Mouse (Mus musculus) brain, embryonic 14.5 days (tissue): ENCODE measurements at regions not wholly inside any gene's neighbourhood (a gene's known extent, or its start where the extent isn't known, plus 50 kb on each side); places are given as distances from the start of the nearest gene placed in this dataset.

ENCODE experiments used
- DNase-seq: peaks from one replicate; pipeline ENCODE4 v3.0.0-alpha.2; 2011; ENCODE audit warnings: low read depth
- CTCF ChIP-seq: fragments of 200-500 bp; IDR thresholded peaks from 2 replicates; pipeline ENCODE4 v1.5.1; 2012; ENCODE audit warnings: inconsistent platforms, mild to moderate bottlenecking, moderate library complexity, borderline replicate concordance; ENCODE audit not compliant: insufficient read depth, insufficient read length; ENCODE audit errors: extremely low read depth
- POLR2A ChIP-seq: fragments of 200-500 bp; IDR thresholded peaks from 2 replicates; pipeline ENCODE4 v1.6.1; 2012; ENCODE audit warnings: mild to moderate bottlenecking, inconsistent platforms, borderline replicate concordance; ENCODE audit not compliant: poor library complexity, insufficient read depth, insufficient read length, severe bottlenecking; ENCODE audit errors: extremely low read depth

DNA sequence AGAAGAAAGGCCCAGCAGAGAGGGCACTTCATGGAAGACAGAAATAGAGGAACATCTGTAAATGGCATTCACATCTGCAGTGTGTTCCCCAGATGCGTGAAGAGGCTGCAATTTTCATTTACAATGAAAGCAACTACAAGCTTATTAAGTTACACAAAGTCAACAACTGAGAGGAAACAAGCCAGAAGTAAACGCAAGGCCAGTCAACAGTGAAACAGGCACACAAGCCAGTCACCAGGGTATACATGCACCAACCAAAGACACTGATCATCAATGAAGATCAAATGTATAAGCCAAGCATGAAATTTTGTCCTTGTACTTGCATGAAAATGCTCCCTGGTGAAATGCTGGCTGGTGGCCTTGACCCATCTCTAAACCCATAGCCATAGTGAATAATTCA lies 84.4 kb upstream of the Tmtc1 start:
- no peak for TF ChIP-seq POLR2A
- no peak for TF ChIP-seq CTCF
- no peak for DNase-seq

DNA sequence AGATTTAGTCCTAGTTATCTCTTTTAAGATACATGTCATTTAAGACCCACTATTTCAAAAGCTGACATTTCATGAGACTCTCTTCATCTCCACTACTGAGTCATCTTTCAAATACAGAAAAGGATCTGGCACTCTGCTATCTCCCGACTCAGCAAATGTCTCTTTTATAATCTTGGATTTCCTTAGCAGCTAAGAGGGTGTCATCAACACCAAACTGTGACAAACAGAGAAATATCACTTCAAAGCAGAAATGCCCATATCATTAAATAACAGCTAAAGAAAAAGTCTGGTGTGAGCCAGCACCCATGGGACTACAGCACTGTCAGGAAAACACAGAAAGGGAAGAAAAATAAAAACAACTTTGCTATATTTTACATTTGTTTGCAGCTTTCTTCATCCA lies 78.7 kb upstream of the Tmtc1 start:
- no peak for DNase-seq
- no peak for TF ChIP-seq CTCF
- no peak for TF ChIP-seq POLR2A

DNA sequence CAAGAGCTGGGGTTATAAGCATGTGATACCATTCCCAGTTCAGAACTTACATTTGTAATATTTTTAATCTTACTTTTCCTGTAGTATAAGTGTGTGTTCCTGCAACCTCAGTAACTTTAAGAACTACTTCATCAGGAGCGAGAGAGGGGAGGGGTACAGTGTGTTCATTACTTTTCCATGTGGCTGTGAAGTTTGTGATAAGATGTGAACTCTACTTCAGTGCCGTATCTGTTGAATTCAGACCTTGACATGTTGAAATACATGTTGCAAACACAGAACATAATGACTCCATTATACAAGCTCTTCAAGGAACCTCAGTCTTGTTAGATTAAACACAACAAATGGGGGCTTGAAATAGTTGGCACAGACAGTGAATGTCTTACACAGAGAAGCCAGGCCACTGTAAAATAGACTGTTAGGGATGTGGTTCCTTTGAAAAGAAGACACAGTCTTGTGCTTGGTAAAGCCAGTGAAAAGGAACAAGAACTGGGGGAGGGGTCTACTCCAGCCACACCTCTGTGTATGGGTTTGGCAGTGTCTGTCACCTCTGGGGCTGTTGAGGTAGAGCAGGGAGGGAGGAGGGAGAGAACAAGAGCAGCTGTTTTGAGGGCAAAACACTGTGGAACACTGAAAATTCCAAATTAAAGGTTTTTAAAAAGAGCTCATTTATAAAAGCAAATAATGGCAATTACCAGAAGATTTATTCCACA lies 73.5 kb upstream of the Tmtc1 start:
- TF ChIP-seq CTCF (no peak), POLR2A (no peak)
- no peak for DNase-seq

DNA sequence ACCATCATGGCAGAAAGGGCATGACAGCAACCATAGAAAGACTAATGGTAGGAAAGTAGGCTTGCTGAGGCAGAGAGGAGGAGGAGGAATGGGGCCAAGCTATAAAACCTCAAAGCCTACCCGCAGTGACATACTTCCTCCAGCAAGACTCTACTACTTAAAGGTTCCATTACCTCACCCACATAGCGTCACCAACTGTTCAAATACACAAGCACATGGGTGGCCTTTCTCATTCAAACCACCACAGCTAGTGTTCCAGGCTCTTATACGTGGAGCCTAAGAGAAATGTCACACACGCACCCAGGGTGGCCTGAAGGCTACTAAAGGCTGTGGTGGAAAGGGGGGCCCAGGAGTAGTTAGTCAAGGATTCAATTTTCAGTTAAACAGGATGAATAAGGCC lies 72.5 kb upstream of the Tmtc1 start:
- no peak for DNase-seq
- TF ChIP-seq POLR2A (no peak), CTCF (no peak)

DNA sequence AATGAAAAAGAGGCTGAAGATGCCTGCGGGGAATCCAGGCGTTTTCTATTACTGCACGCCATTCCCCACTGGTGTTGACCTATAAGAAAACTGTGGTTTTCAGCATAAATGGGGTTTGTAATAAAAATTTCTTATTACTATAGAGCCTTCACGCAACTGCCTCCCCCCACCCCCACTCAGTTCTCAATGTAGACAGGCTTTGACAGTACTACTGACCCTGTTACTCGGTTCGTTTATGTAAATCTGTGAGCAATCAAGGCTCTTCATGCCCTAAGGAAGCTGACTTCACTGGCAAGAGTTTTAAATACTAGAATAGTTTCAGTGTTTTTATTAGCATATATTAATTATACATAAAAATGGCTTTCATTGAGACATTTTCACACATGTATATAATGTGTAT lies 70.9 kb upstream of the Tmtc1 start:
- DNase-seq = no peak
- TF ChIP-seq POLR2A = no peak
- no peak for TF ChIP-seq CTCF

DNA sequence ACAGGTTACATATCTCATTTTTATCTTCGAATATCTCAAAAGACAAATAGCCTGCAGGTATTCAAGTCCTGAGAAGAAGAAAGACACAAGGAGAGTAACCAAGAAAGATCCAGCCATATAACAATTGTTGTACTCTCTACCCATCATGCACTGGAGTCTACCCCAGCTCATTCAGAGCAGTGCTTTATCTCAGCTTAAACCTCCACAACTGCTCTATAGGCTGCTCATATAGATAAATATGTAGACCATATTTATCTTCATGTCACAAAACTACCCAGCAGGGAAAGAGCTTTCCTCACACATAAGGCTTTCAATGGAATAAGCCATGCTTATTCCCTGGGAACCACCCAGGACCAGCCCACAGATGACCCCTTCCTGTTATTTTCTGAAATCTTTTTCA lies 70.5 kb upstream of the Tmtc1 start:
- no peak for TF ChIP-seq POLR2A
- no peak for TF ChIP-seq CTCF
- DNase-seq = no peak

DNA sequence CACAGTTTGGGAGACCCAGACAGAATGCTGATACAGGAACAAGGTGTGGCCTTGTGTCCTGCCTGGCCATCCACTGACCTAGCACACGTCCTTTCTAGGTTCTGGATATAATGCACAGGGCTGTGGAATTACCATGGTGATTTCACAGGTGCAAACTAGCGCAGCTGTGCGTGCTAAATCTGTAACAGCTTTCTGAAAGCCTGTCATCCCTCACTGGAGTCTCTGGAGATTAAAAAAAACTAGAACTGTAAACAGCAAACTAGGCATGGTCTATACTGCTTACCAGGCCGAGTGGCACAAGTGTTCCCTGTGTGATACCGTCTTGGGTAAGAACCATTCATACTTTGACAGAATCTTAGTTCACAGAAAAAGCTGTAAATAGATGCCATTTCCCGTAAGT lies 69.9 kb upstream of the Tmtc1 start:
- TF ChIP-seq CTCF = no peak
- no peak for TF ChIP-seq POLR2A

DNA sequence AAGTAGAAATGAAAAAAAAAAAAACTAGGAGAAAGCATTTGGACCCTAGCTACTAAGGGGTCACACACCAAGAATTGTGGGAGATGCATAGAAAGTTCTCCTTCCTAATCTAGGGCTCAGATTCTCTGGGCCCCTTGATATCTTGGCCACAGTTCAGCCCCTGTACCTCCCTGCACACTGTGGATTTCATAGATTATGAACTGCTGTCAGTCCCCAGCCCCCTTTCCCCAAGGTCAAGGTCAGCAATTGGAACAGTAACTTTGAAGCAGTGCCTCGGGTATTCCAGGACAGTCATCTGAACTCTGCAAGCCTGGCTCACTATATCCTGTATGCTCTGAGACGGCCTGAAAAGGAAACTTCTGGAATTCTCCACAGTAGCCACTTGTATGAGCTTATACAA lies 68.9 kb upstream of the Tmtc1 start:
- TF ChIP-seq POLR2A = no peak
- no peak for TF ChIP-seq CTCF
- no peak for DNase-seq

More for the DNA sequence above, 69.9 kb upstream of the Tmtc1 start:
- DNase-seq = no peak

DNA sequence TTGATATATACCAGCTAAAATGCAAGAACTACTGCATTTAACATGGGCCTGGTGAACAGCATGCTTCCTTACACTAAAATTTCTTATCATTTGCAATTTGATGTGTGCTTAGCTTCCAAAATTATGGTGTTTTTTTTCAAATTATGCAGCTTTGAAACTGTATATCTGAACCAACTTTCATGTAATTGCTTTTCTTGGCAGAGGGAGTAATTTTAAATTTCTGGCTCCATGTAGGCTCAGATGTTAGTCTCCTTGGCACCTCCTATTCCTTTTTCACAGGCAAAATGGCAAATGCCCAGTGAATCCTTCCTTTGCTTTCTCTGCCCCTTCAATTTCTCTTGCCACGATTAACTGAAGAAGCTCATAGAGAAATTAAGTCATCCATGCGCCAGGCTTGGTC lies 61.1 kb upstream of the Tmtc1 start:
- TF ChIP-seq CTCF = no peak
- no peak for TF ChIP-seq POLR2A
- peak; percentile 56 for DNase-seq

DNA sequence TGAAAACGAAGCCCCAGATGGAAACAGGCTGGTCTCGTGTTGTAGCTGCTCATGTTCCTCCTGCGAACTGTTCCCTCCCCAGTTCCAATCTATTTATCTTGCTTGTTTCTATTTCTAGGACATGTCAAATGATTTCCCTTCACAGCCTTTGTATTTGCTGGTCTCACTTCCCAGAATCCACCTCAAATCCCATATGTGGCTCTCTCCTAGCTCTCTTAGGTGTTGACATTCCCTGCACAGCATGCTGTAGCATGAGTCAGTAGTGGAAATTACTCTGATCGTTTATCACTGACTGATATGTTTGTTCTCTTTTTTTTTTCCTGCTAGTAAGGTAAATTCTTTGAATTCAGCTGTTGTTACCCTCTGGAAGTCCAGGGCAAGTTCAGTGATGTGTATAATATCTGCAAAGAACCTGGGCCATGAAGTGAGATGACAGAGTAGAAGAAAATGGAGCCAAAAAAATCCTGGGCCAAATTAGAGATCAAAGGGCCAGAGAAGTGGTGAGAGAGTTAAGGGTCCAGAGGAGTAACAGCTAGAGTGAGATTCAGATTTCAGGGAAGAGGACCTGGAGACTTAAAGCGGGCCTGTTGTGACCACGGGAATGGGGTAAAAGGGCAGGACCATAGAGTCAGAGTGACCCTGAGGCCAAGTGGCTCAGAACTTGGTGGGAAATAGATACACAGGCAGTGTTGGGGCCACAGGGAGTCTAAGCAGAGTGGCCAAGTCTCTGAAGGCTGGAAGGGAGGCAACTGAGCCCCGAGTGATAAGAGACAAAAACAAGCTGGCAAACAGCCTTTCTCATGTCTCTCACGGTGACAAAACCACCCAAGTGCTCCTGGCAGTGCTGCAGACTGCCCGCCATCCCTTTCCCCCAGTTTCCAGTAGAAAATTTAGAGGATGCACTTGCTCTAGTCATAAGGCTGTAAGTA lies 56.3 kb upstream of the Tmtc1 start:
- TF ChIP-seq CTCF (no peak), POLR2A (no peak)
- DNase-seq = peak; percentile 11
